Mouse (Mus musculus): ENCODE data around the gene Eea1.

GRCm38 (mm10) chr10:95956629-95957028, 16.2 kb downstream of the Eea1 start:
- no peak for TF ChIP-seq CTCF (IDR thresholded peaks at IDR 0.05; ENCODE audit: extremely low read depth, insufficient read depth, insufficient read length, insufficient replicate concordance)
- TF ChIP-seq POLR2A (IDR thresholded peaks at IDR 0.05; ENCODE audit: low read depth, low read length): no peak
